8 mouse cellular contexts compared by ENCODE assay signal in genomic region chr13:67108194-67108820, GRCm38 (mm10). TPM values are rescaled to one million over a fixed set of nuclear protein-coding genes. Genes with fewer than 3 reads are reported as not detected.
A peak's percentile ranks its signal among the peaks of the same experiment; 100 is the strongest.
DNase-seq lines count a peak whose midpoint lies in the region; ATAC-seq lines count a peak whose summit lies in the region.

Gm28557 (minus strand) TSS chr13:67108604.

- peak; percentile 94 for ATAC-seq in megakaryocyte progenitor cell, adult 5-6 weeks (replicated peaks; ENCODE audit: poor library complexity)

- DNase-seq in adrenal gland, adult (ENCODE audit: inconsistent age in 2 of 2, low spot score in 1 of 2): peak; percentile 91 to 98
- DNase-seq in embryo, embryonic 10 days (ENCODE audit: low spot score): peak; percentile 99
- peak; percentile 74 for DNase-seq in gastrocnemius, postnatal 10 days
- DNase-seq in induced T-regulatory cell, adult 2 months (ENCODE audit: low read depth): peak; percentile 99
- peak; percentile 89 to 98 for DNase-seq in left cerebral cortex, adult 9 months (ENCODE audit: low spot score in 2 of 2)
- peak; percentile 89 for DNase-seq in right cerebral cortex, postnatal 14 days
- DNase-seq in yolk sac, embryonic 10.5 days (ENCODE audit: low spot score): peak; percentile 95

RNA-seq across cellular contexts. Expression of gene Gm28557, which starts in this region (rescaled TPM):
- 1 to 10 TPM; 1.1 to 2.1 TPM for total RNA-seq in gastrocnemius, postnatal 10 days (2021)
- 2.1 and 3.0 TPM in 2 replicates for total RNA-seq in megakaryocyte progenitor cell, adult 5-6 weeks (2015)
- 3.9 and 4.6 TPM in 2 replicates for total RNA-seq in megakaryocyte progenitor cell, adult 5-6 weeks (2017)

Comparison
In these comparisons a context has a peak if more than half of its experiments do, and no peak if none do; other contexts are left out.
1. Peak in every context shown above with its lines: DNase-seq and ATAC-seq.